Mouse (Mus musculus): ENCODE results near the gene Prdm8.

- TF ChIP-seq EP300 (IDR thresholded peaks at IDR 0.05; ENCODE audit: insufficient read depth, low read depth, low read length) (no peak), POLR2A (IDR thresholded peaks at IDR 0.05; ENCODE audit: insufficient read depth, low read depth, low read length) (no peak), CTCF (IDR thresholded peaks at IDR 0.05) (no peak)
Measured at GRCm38 (mm10) chr5:98226710-98227109, 59.7 kb downstream of the Prdm8 start.

Data from heart, adult 2 months (tissue).